Mouse (Mus musculus) c-Kit-positive CD71-positive TER-119-negative erythroid progenitor cells, embryonic 14.5 days (primary cell): ENCODE measurements at regions not wholly inside any gene's neighbourhood (a gene's known extent, or its start where the extent isn't known, plus 50 kb on each side); places are given as distances from the start of the nearest gene placed in this dataset.
"Not testable (repeated sequence)": the region's sequence is repeated elsewhere in the genome, so short reads cannot be mapped to it uniquely, and the experiment has no call there.

ENCODE experiments used
- DNase-seq: peaks from one replicate; pipeline ENCODE4 v3.0.0-alpha.2; 2013; ENCODE audit warnings: low read depth

- no peak for DNase-seq
Measured at GRCm38 (mm10) chr2:21976831-21977230, 250.5 kb upstream of the Myo3a start.

GRCm38 (mm10) chr2:21980177-21980576 is 247.1 kb upstream of the Myo3a start:
- no peak for DNase-seq

- no peak for DNase-seq
Measured at GRCm38 (mm10) chr2:22024438-22024837, 202.9 kb upstream of the Myo3a start.

GRCm38 (mm10) chr2:22026794-22027193 is 200.5 kb upstream of the Myo3a start:
- DNase-seq = no peak

GRCm38 (mm10) chr2:22028569-22028968 is 198.7 kb upstream of the Myo3a start:
- DNase-seq = no peak

- DNase-seq = no peak
Measured at GRCm38 (mm10) chr2:22029022-22029803, 198.1 kb upstream of the Myo3a start.

GRCm38 (mm10) chr2:22029804-22030194 is 197.5 kb upstream of the Myo3a start:
- no peak for DNase-seq

GRCm38 (mm10) chr2:22036841-22037240 is 190.5 kb upstream of the Myo3a start:
- no peak for DNase-seq

GRCm38 (mm10) chr2:22038780-22039179 is 188.5 kb upstream of the Myo3a start:
- no peak for DNase-seq

GRCm38 (mm10) chr2:22043937-22044336 is 183.4 kb upstream of the Myo3a start:
- not testable (repeated sequence) for DNase-seq

- no peak for DNase-seq
Measured at GRCm38 (mm10) chr2:22044949-22045348, 182.4 kb upstream of the Myo3a start.

GRCm38 (mm10) chr2:22047465-22047864 is 179.8 kb upstream of the Myo3a start:
- no peak for DNase-seq

- DNase-seq = no peak
Measured at GRCm38 (mm10) chr2:22066535-22066934, 160.8 kb upstream of the Myo3a start.

- DNase-seq = no peak
Measured at GRCm38 (mm10) chr2:22096848-22097247, 130.5 kb upstream of the Myo3a start.

GRCm38 (mm10) chr2:22105150-22105549 is 122.2 kb upstream of the Myo3a start:
- DNase-seq = no peak

GRCm38 (mm10) chr2:22149721-22150120 is 77.6 kb upstream of the Myo3a start:
- no peak for DNase-seq

GRCm38 (mm10) chr2:22156576-22156975 is 70.7 kb upstream of the Myo3a start:
- DNase-seq = no peak

- DNase-seq = no peak
Measured at GRCm38 (mm10) chr2:22165443-22165842, 61.9 kb upstream of the Myo3a start.

- DNase-seq = no peak
Measured at GRCm38 (mm10) chr2:22165919-22166318, 61.4 kb upstream of the Myo3a start.
